Mouse (Mus musculus) heart, postnatal 0 days (tissue): ENCODE measurements around the gene Pygo2.

ENCODE experiments used
- CTCF ChIP-seq: IDR thresholded peaks from 2 replicates; pipeline ENCODE4 v1.5.1; 2016; ENCODE audit warnings: antibody characterized with exemption, control low read depth, low read depth
- EP300 ChIP-seq: IDR thresholded peaks from 2 replicates; pipeline ENCODE4 v1.6.1; 2016; ENCODE audit warnings: antibody characterized with exemption, low read depth

DNA sequence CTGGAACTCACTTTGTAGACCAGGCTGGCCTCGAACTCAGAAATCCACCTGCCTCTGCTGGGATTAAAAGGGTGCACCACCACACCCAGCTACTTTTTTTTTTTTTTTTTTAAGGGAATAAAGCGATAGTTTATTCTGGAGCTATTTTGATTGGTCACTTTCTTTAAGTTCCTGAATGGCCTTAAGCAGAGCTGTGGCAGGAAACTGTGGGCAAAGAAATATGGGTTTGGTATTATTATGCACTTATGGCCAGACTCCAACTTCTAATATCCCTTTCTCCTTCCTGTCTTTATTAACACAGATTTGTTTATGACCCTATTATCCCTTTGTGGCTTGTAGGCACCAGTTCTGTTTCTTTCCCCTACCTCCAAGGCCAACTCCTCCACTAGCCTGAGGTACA is 9.6 kb upstream of the Pygo2 start:
- TF ChIP-seq EP300: no peak
- no peak for TF ChIP-seq CTCF
